ENCODE assay signal across 20 mouse cellular contexts in genomic region chr13:62909776-62910175, GRCm38 (mm10). TPM values are rescaled to one million over a fixed set of nuclear protein-coding genes. Genes with fewer than 3 reads are reported as not detected.
A peak's percentile ranks its signal among the peaks of the same experiment; 100 is the strongest.
DNase-seq lines count a peak whose midpoint lies in the region; ATAC-seq and TF ChIP-seq lines count a peak whose summit lies in the region.
"Had no signal": no experiment of that assay in that cellular context is flagged by ENCODE, and none has a peak within 500 bp of the region (broad histone marks: within the 10 kb centered on the region; RNA-seq: fewer than 3 reads in every experiment).

No protein-coding gene starts in this region.

- TF ChIP-seq CTCF in kidney, adult 2 months (conservative IDR thresholded peaks at IDR 0.05; ENCODE audit: insufficient read depth, insufficient read length, low read depth, low read length), result no peak

- peaks cover 19% of the 10 kb centered on the region; the same call in 1 of the 2 replicates for H3K4me1 ChIP-seq in kidney, adult 2 months (ENCODE audit: control insufficient read depth, insufficient read depth, low read length)
- H3K4me1 ChIP-seq: midbrain, embryonic 15.5 days had no signal

- intact Hi-C loops in left cerebral cortex, postnatal 10 days (cut with DNase I), result no loop called here
- intact Hi-C loops in left cerebral cortex, postnatal 14 days (cut with DNase I), result no loop called here

- H3K27me3 ChIP-seq in kidney, adult 2 months (replicated peaks; ENCODE audit: control insufficient read depth, insufficient read depth, low read length), result no peaks in the 10 kb centered on the region
- H3K27me3 ChIP-seq: embryonic facial prominence, embryonic 12.5 days; hindbrain, embryonic 15.5 days; midbrain, embryonic 15.5 days had no signal

- H3K36me3 ChIP-seq in kidney, adult 2 months (ENCODE audit: control insufficient read depth, insufficient read depth, low read length), result no peaks in the 10 kb centered on the region
- H3K36me3 ChIP-seq: embryonic facial prominence, embryonic 12.5 days; hindbrain, embryonic 15.5 days; midbrain, embryonic 15.5 days had no signal

- WGBS in kidney, adult 2 months, result 78% methylated on average over 5 of the region's 5 CpGs

- no peak for ATAC-seq in erythroid progenitor cell, adult 5-6 weeks (replicated peaks; ENCODE audit: low FRiP score, poor library complexity, severe bottlenecking)
- ATAC-seq: midbrain, embryonic 15.5 days had no signal

- TF ChIP-seq POLR2A in kidney, adult 2 months (IDR thresholded peaks at IDR 0.05; ENCODE audit: low read depth, low read length), result no peak

- DNase-seq in left cerebral cortex, adult 11 months (ENCODE audit: low spot score), result peak; percentile 56
- DNase-seq in left cerebral cortex, postnatal 10 days (ENCODE audit: extremely low spot score in 1 of 2, low spot score in 2 of 2), result no peak
- DNase-seq in c-Kit-positive CD71-positive TER-119-positive erythroid progenitor cells, embryonic 14.5 days (ENCODE audit: low spot score), result peak; percentile 42
- peak; percentile 61 to 73 for DNase-seq in left cerebral cortex, postnatal 14 days (ENCODE audit: low spot score in 2 of 2)
- DNase-seq in right cerebral cortex, postnatal 10 days (ENCODE audit: low spot score in 2 of 2), result peak; percentile 59 to 75
- DNase-seq in kidney, adult 2 months, result no peak
- no peak for DNase-seq in layer of hippocampus, adult 9-10 months (ENCODE audit: low spot score)
- DNase-seq: adrenal gland, postnatal 10 days; cerebellum, postnatal 36 days; heart, postnatal 14 days; kidney, adult 18-20 months; lung, adult 2 months had no signal

- H3K4me3 ChIP-seq in kidney, adult 2 months (ENCODE audit: insufficient read depth, low read depth, low read length), result no peak overlapping the region
- H3K4me3 ChIP-seq: embryonic facial prominence, embryonic 12.5 days; hindbrain, embryonic 15.5 days; midbrain, embryonic 15.5 days had no signal

- H3K27ac ChIP-seq in kidney, adult 2 months (ENCODE audit: insufficient read depth, low read depth, low read length), result no peak overlapping the region
- H3K27ac ChIP-seq: embryonic facial prominence, embryonic 12.5 days; hindbrain, embryonic 15.5 days; midbrain, embryonic 15.5 days had no signal

RNA-seq across cellular contexts. Expression of gene Fbp1, which starts 21.7 kb away (rescaled TPM):
- under 1 TPM in 1 of 2 experiments, not detected in 1; 0.39 TPM for total RNA-seq in left cerebral cortex, postnatal 10 days (2021)
- under 1 TPM in 1 of 2 experiments, not detected in 1; 0.31 TPM for total RNA-seq in left cerebral cortex, postnatal 14 days (2021)
- polyA plus RNA-seq in kidney, adult 2 months (2012; rRNA removed), result 1,525 and 1,684 TPM in 2 replicates
- 1.4 and 5.9 TPM in 2 replicates for total RNA-seq in erythroid progenitor cell, adult 5-6 weeks (2015; ENCODE audit: low replicate concordance)
- 4.0 TPM in 1 of 2 replicates, not detected in the other for total RNA-seq in erythroid progenitor cell, adult 5-6 weeks (2017; ENCODE audit: low replicate concordance)
- total RNA-seq: heart, adult 8-10 months; heart, postnatal 14 days had no signal
- polyA plus RNA-seq: C2C12 had no signal

RNA-seq across cellular contexts. Expression of gene Fbp2, which starts 51.6 kb away (rescaled TPM):
- under 1 TPM; 0.34 to 0.69 TPM for total RNA-seq in left cerebral cortex, postnatal 10 days (2021)
- under 1 TPM in 1 of 2 experiments, not detected in 1; 0.37 TPM for total RNA-seq in left cerebral cortex, postnatal 14 days (2021)
- polyA plus RNA-seq in kidney, adult 2 months (2012; rRNA removed), result 28.8 and 35.3 TPM in 2 replicates
- total RNA-seq in erythroid progenitor cell, adult 5-6 weeks (2015; ENCODE audit: low replicate concordance), result not detected in 2 replicates
- not detected in 2 replicates for total RNA-seq in erythroid progenitor cell, adult 5-6 weeks (2017; ENCODE audit: low replicate concordance)
- total RNA-seq: left cerebral cortex, adult 8-10 months; megakaryocyte progenitor cell, adult 5-6 weeks had no signal
- polyA plus RNA-seq: C2C12 had no signal

RNA-seq across cellular contexts. Expression of gene 2010111I01Rik, which starts 54.9 kb away (rescaled TPM):
- 10 to 100 TPM; 62.1 to 69.1 TPM for total RNA-seq in left cerebral cortex, postnatal 10 days (2021)
- total RNA-seq in left cerebral cortex, postnatal 14 days (2021), result 100 to 1,000 TPM in 1 of 2 experiments, 10 to 100 TPM in 1; 80.6 to 105 TPM
- 84.5 and 94.1 TPM in 2 replicates for polyA plus RNA-seq in kidney, adult 2 months (2012; rRNA removed)
- 5.9 and 11.9 TPM in 2 replicates for total RNA-seq in erythroid progenitor cell, adult 5-6 weeks (2015; ENCODE audit: low replicate concordance)
- 19.9 and 28.4 TPM in 2 replicates for total RNA-seq in erythroid progenitor cell, adult 5-6 weeks (2017; ENCODE audit: low replicate concordance)

Comparison
In these comparisons a context has a peak if more than half of its experiments do, and no peak if none do; other contexts are left out.
1. DNase-seq: peak in left cerebral cortex, adult 11 months (single experiment), c-Kit-positive CD71-positive TER-119-positive erythroid progenitor cells, embryonic 14.5 days (single experiment), left cerebral cortex, postnatal 14 days (2 of 2) and right cerebral cortex, postnatal 10 days (2 of 2); none in left cerebral cortex, postnatal 10 days (0 of 2), kidney, adult 2 months (single experiment) and layer of hippocampus, adult 9-10 months (single experiment).